Mouse (Mus musculus): ENCODE results near the gene 9230112D13Rik. TPM values are rescaled to one million over a fixed set of nuclear protein-coding genes. Genes with fewer than 3 reads are reported as not detected.
A peak's percentile ranks its signal among the peaks of the same experiment; 100 is the strongest.

9230112D13Rik gene
- polyA plus RNA-seq, 1 experiment = not detected

GRCm38 (mm10) chr14:34549004-34549671, 26.5 kb upstream of the 9230112D13Rik start:
- Histone ChIP-seq H3K27ac (ENCODE audit: control insufficient read depth, insufficient read depth, low read depth, low read length, poor library complexity) (no peak overlapping the region), H3K4me3 (replicated peaks; ENCODE audit: control insufficient read depth, low read depth, low read length) (peak overlapping the region; percentile 34), H3K4me1 (ENCODE audit: control insufficient read depth, insufficient read depth, low read length) (no peaks in the 10 kb centered on the region; the same call in 1 of the 2 replicates)
- WGBS = under 1% methylated on average over 55 of the region's 55 CpGs
- TF ChIP-seq POLR2A (IDR thresholded peaks at IDR 0.05; ENCODE audit: borderline replicate concordance, control insufficient read depth, low read depth, low read length) (no peak), CTCF (IDR thresholded peaks at IDR 0.05; ENCODE audit: control insufficient read depth, insufficient read depth, low read length) (peak; percentile 63)

GRCm38 (mm10) chr14:34548391-34549001, 25.9 kb upstream of the 9230112D13Rik start:
- Histone ChIP-seq H3K27ac (ENCODE audit: control insufficient read depth, insufficient read depth, low read depth, low read length, poor library complexity) (no peak overlapping the region), H3K4me1 (ENCODE audit: control insufficient read depth, insufficient read depth, low read length) (no peaks in the 10 kb centered on the region; the same call in 1 of the 2 replicates), H3K4me3 (replicated peaks; ENCODE audit: control insufficient read depth, low read depth, low read length) (peak overlapping the region; percentile 14)
- 2% methylated on average over 27 of the region's 27 CpGs for WGBS
- TF ChIP-seq CTCF (IDR thresholded peaks at IDR 0.05; ENCODE audit: control insufficient read depth, insufficient read depth, low read length) = no peak
- TF ChIP-seq POLR2A (IDR thresholded peaks at IDR 0.05; ENCODE audit: borderline replicate concordance, control insufficient read depth, low read depth, low read length) = no peak

GRCm38 (mm10) chr14:34544545-34544944, 21.9 kb upstream of the 9230112D13Rik start:
- Histone ChIP-seq H3K27ac (ENCODE audit: control insufficient read depth, insufficient read depth, low read depth, low read length, poor library complexity) (no peak overlapping the region), H3K4me3 (replicated peaks; ENCODE audit: control insufficient read depth, low read depth, low read length) (no peak overlapping the region), H3K4me1 (ENCODE audit: control insufficient read depth, insufficient read depth, low read length) (no peaks in the 10 kb centered on the region; the same call in 1 of the 2 replicates)
- TF ChIP-seq CTCF (IDR thresholded peaks at IDR 0.05; ENCODE audit: control insufficient read depth, insufficient read depth, low read length) (no peak), POLR2A (IDR thresholded peaks at IDR 0.05; ENCODE audit: borderline replicate concordance, control insufficient read depth, low read depth, low read length) (no peak)
- 67% methylated on average over 2 of the region's 2 CpGs for whole genome bisulfite sequencing

- 85% methylated on average over 6 of the region's 6 CpGs for WGBS
- Histone ChIP-seq H3K4me3 (replicated peaks; ENCODE audit: control insufficient read depth, low read depth, low read length) (no peak overlapping the region), H3K27ac (ENCODE audit: control insufficient read depth, insufficient read depth, low read depth, low read length, poor library complexity) (no peak overlapping the region), H3K4me1 (ENCODE audit: control insufficient read depth, insufficient read depth, low read length) (no peaks in the 10 kb centered on the region; the same call in 1 of the 2 replicates)
- no peak for TF ChIP-seq CTCF (IDR thresholded peaks at IDR 0.05; ENCODE audit: control insufficient read depth, insufficient read depth, low read length)
Measured at GRCm38 (mm10) chr14:34544001-34544400, 21.4 kb upstream of the 9230112D13Rik start.

- Histone ChIP-seq H3K4me1 (ENCODE audit: control insufficient read depth, insufficient read depth, low read length) (no peaks in the 10 kb centered on the region; the same call in 1 of the 2 replicates), H3K27ac (ENCODE audit: control insufficient read depth, insufficient read depth, low read depth, low read length, poor library complexity) (no peak overlapping the region), H3K4me3 (replicated peaks; ENCODE audit: control insufficient read depth, low read depth, low read length) (no peak overlapping the region)
- 75% methylated on average over 6 of the region's 6 CpGs for WGBS
- TF ChIP-seq CTCF (IDR thresholded peaks at IDR 0.05; ENCODE audit: control insufficient read depth, insufficient read depth, low read length) (no peak), POLR2A (IDR thresholded peaks at IDR 0.05; ENCODE audit: borderline replicate concordance, control insufficient read depth, low read depth, low read length) (no peak)
Measured at GRCm38 (mm10) chr14:34543596-34543995, 21.0 kb upstream of the 9230112D13Rik start.

GRCm38 (mm10) chr14:34541896-34542295, 19.3 kb upstream of the 9230112D13Rik start:
- Histone ChIP-seq H3K4me1 (ENCODE audit: control insufficient read depth, insufficient read depth, low read length) (no peaks in the 10 kb centered on the region), H3K4me3 (replicated peaks; ENCODE audit: control insufficient read depth, low read depth, low read length) (no peak overlapping the region), H3K27ac (ENCODE audit: control insufficient read depth, insufficient read depth, low read depth, low read length, poor library complexity) (no peak overlapping the region)
- TF ChIP-seq POLR2A (IDR thresholded peaks at IDR 0.05; ENCODE audit: borderline replicate concordance, control insufficient read depth, low read depth, low read length) (no peak), CTCF (IDR thresholded peaks at IDR 0.05; ENCODE audit: control insufficient read depth, insufficient read depth, low read length) (no peak)
- WGBS = 82% methylated on average over 5 of the region's 5 CpGs

- no peaks in the 10 kb centered on the region for H3K4me1 ChIP-seq (ENCODE audit: control insufficient read depth, insufficient read depth, low read length)
- no peak overlapping the region for H3K4me3 ChIP-seq (replicated peaks; ENCODE audit: control insufficient read depth, low read depth, low read length)
- WGBS = 9% methylated on average over 17 of the region's 17 CpGs
- TF ChIP-seq POLR2A (IDR thresholded peaks at IDR 0.05; ENCODE audit: borderline replicate concordance, control insufficient read depth, low read depth, low read length) = no peak
- TF ChIP-seq CTCF (IDR thresholded peaks at IDR 0.05; ENCODE audit: control insufficient read depth, insufficient read depth, low read length) = no peak
- no peak overlapping the region for H3K27ac ChIP-seq (ENCODE audit: control insufficient read depth, insufficient read depth, low read depth, low read length, poor library complexity)
Measured at GRCm38 (mm10) chr14:34540685-34541162, 18.1 kb upstream of the 9230112D13Rik start.

- 74% methylated on average over 4 of the region's 4 CpGs for WGBS
- no peak overlapping the region for H3K4me3 ChIP-seq (replicated peaks; ENCODE audit: control insufficient read depth, low read depth, low read length)
- no peaks in the 10 kb centered on the region for H3K4me1 ChIP-seq (ENCODE audit: control insufficient read depth, insufficient read depth, low read length)
- no peak overlapping the region for H3K27ac ChIP-seq (ENCODE audit: control insufficient read depth, insufficient read depth, low read depth, low read length, poor library complexity)
- TF ChIP-seq CTCF (IDR thresholded peaks at IDR 0.05; ENCODE audit: control insufficient read depth, insufficient read depth, low read length) (no peak), POLR2A (IDR thresholded peaks at IDR 0.05; ENCODE audit: borderline replicate concordance, control insufficient read depth, low read depth, low read length) (no peak)
Measured at GRCm38 (mm10) chr14:34535883-34536282, 13.3 kb upstream of the 9230112D13Rik start.

All from bone marrow, adult 2 months (tissue).